Mouse (Mus musculus) Muller cell, postnatal 12 days (primary cell): ENCODE results near the gene Taco1.

Experiments used
- DNase-seq: peaks from one replicate; pipeline ENCODE4 v3.0.0-alpha.2; 2015; ENCODE audit errors: inconsistent ontology term

Taco1 gene

GRCm38 (mm10) chr11:106061311-106061710 lies 4.5 kb upstream of the Taco1 start:
- DNase-seq = no peak

GRCm38 (mm10) chr11:106063756-106064155 lies 2.1 kb upstream of the Taco1 start:
- no peak for DNase-seq

- no peak for DNase-seq
Observed at GRCm38 (mm10) chr11:106065073-106065922, 563 bp upstream of the Taco1 start.

GRCm38 (mm10) chr11:106066616-106067015 lies 755 bp downstream of the Taco1 start:
- peak; percentile 61 for DNase-seq

- DNase-seq = no peak
Observed at GRCm38 (mm10) chr11:106073774-106074173, 7.9 kb downstream of the Taco1 start.

- peak; percentile 80 for DNase-seq
Observed at GRCm38 (mm10) chr11:106076321-106076720, 10.5 kb downstream of the Taco1 start.

GRCm38 (mm10) chr11:106083708-106084701 lies 18.1 kb downstream of the Taco1 start, which contains the start of gene Map3k3:
Map3k3 (plus strand) TSS chr11:106084613.
- peak; percentile 100 for DNase-seq

GRCm38 (mm10) chr11:106084911-106085561 lies 19.2 kb downstream of the Taco1 start:
- peak; percentile 89 for DNase-seq

GRCm38 (mm10) chr11:106098223-106098622 lies 32.4 kb downstream of the Taco1 start:
- no peak for DNase-seq

GRCm38 (mm10) chr11:106102866-106103265 lies 37.0 kb downstream of the Taco1 start:
- no peak for DNase-seq

GRCm38 (mm10) chr11:106106047-106106587 lies 40.3 kb downstream of the Taco1 start:
- DNase-seq = no peak

GRCm38 (mm10) chr11:106111688-106112087 lies 45.8 kb downstream of the Taco1 start:
- DNase-seq = peak; percentile 65

GRCm38 (mm10) chr11:106122221-106122620 lies 56.4 kb downstream of the Taco1 start:
- DNase-seq = no peak

- no peak for DNase-seq
Observed at GRCm38 (mm10) chr11:106122736-106123135, 56.9 kb downstream of the Taco1 start.
